Mouse (Mus musculus): Measurements from ENCODE around the gene Hoxa9. TPM values are rescaled to one million over a fixed set of nuclear protein-coding genes. Genes with fewer than 3 reads are reported as not detected.

Hoxa9 gene
- polyA plus RNA-seq, 1 experiment: not detected

GRCm38 (mm10) chr6:52218643-52219215, 12.2 kb downstream of the Hoxa9 start:
- DNase-seq (ENCODE audit: extremely low spot score in 1 of 2, low spot score in 1 of 2): no peak

- DNase-seq (ENCODE audit: extremely low spot score in 1 of 2, low spot score in 1 of 2): no peak
Measured at GRCm38 (mm10) chr6:52217895-52218642, 12.8 kb downstream of the Hoxa9 start.

GRCm38 (mm10) chr6:52217459-52217768, 13.5 kb downstream of the Hoxa9 start:
- no peak for DNase-seq (ENCODE audit: extremely low spot score in 1 of 2, low spot score in 1 of 2)

GRCm38 (mm10) chr6:52216691-52217458, 14.0 kb downstream of the Hoxa9 start:
- no peak for DNase-seq (ENCODE audit: extremely low spot score in 1 of 2, low spot score in 1 of 2)

GRCm38 (mm10) chr6:52215771-52216535, 14.9 kb downstream of the Hoxa9 start:
- DNase-seq (ENCODE audit: extremely low spot score in 1 of 2, low spot score in 1 of 2): no peak

- no peak for DNase-seq (ENCODE audit: extremely low spot score in 1 of 2, low spot score in 1 of 2)
Measured at GRCm38 (mm10) chr6:52215070-52215469, 15.8 kb downstream of the Hoxa9 start.

- no peak for DNase-seq (ENCODE audit: extremely low spot score in 1 of 2, low spot score in 1 of 2)
Measured at GRCm38 (mm10) chr6:52214271-52214670, 16.6 kb downstream of the Hoxa9 start.

GRCm38 (mm10) chr6:52213119-52213986, 17.5 kb downstream of the Hoxa9 start, which contains the start of the genes Hoxa3 and Gm28308:
Gene Hoxa3, minus strand, starts transcription at chr6:52213336.
Gene Gm28308, minus strand, starts transcription at chr6:52213339.
- no peak for DNase-seq (ENCODE audit: extremely low spot score in 1 of 2, low spot score in 1 of 2)

- no peak for DNase-seq (ENCODE audit: extremely low spot score in 1 of 2, low spot score in 1 of 2)
Measured at GRCm38 (mm10) chr6:52212556-52213118, 18.3 kb downstream of the Hoxa9 start.

- no peak for DNase-seq (ENCODE audit: extremely low spot score in 1 of 2, low spot score in 1 of 2)
Measured at GRCm38 (mm10) chr6:52211961-52212360, 18.9 kb downstream of the Hoxa9 start.

- peak in 1 of 2 experiments; percentile 52 for DNase-seq (ENCODE audit: extremely low spot score in 1 of 2, low spot score in 1 of 2)
Measured at GRCm38 (mm10) chr6:52211170-52211935, 19.5 kb downstream of the Hoxa9 start.

GRCm38 (mm10) chr6:52209685-52210046, 21.2 kb downstream of the Hoxa9 start:
- no peak for DNase-seq (ENCODE audit: extremely low spot score in 1 of 2, low spot score in 1 of 2)

- DNase-seq (ENCODE audit: extremely low spot score in 1 of 2, low spot score in 1 of 2): no peak
Measured at GRCm38 (mm10) chr6:52208868-52209684, 21.8 kb downstream of the Hoxa9 start.

GRCm38 (mm10) chr6:52208072-52208867, 22.6 kb downstream of the Hoxa9 start, which contains the start of gene Hoxa6:
Gene Hoxa6, minus strand, starts transcription at chr6:52208722.
- no peak for DNase-seq (ENCODE audit: extremely low spot score in 1 of 2, low spot score in 1 of 2)

- no peak for DNase-seq (ENCODE audit: extremely low spot score in 1 of 2, low spot score in 1 of 2)
Measured at GRCm38 (mm10) chr6:52207684-52207976, 23.3 kb downstream of the Hoxa9 start.

- no peak for DNase-seq (ENCODE audit: extremely low spot score in 1 of 2, low spot score in 1 of 2)
Measured at GRCm38 (mm10) chr6:52206882-52207683, 23.8 kb downstream of the Hoxa9 start.

All from frontal cortex, adult 2 months (tissue).